Mouse (Mus musculus) bone marrow, adult 2 months (tissue): ENCODE results near the gene Tmc8.

Experiments used
- CTCF ChIP-seq: fragments of 200-500 bp; IDR thresholded peaks from 2 replicates; pipeline ENCODE4 v1.5.1; 2011; ENCODE audit warnings: low read length, control low read depth; ENCODE audit not compliant: control insufficient read depth, insufficient read depth
- POLR2A ChIP-seq: fragments of 200-500 bp; IDR thresholded peaks from 2 replicates; pipeline ENCODE4 v1.6.1; 2011; ENCODE audit warnings: low read depth, mild to moderate bottlenecking, control low read depth, low read length, borderline replicate concordance; ENCODE audit not compliant: control insufficient read depth

- TF ChIP-seq CTCF (no peak), POLR2A (no peak)
Observed at GRCm38 (mm10) chr11:117762246-117762645, 19.6 kb upstream of the Tmc8 start.
